Mouse (Mus musculus): Measurements from ENCODE around the gene Myod1.

GRCm38 (mm10) chr7:46391701-46392100 lies 15.4 kb downstream of the Myod1 start:
- no peak for TF ChIP-seq CTCF (IDR thresholded peaks at IDR 0.05; ENCODE audit: borderline replicate concordance, control insufficient read depth, extremely low read depth, insufficient read depth, low read length, poor library complexity)
- no peak for TF ChIP-seq POLR2A (IDR thresholded peaks at IDR 0.05; ENCODE audit: control insufficient read depth, extremely low read depth, insufficient read depth, low read length, poor library complexity)
